Mouse (Mus musculus): ENCODE results near the gene Srrm4. TPM values are rescaled to one million over a fixed set of nuclear protein-coding genes. Genes with fewer than 3 reads are reported as not detected.

Srrm4 gene
- polyA plus RNA-seq, 1 experiment from 2014 or later = 0.45 TPM

GRCm38 (mm10) chr5:116570566-116570965 lies 21.1 kb downstream of the Srrm4 start:
- H3K9me3 ChIP-seq (ENCODE audit: control insufficient read depth, low read length) = no peaks in the 10 kb centered on the region
- H3K27me3 ChIP-seq (ENCODE audit: control insufficient read depth, insufficient read depth, low read length) = no peaks in the 10 kb centered on the region

GRCm38 (mm10) chr5:116569629-116570028 lies 22.0 kb downstream of the Srrm4 start:
- DNase-seq (ENCODE audit: low spot score) (no peak), ATAC-seq (ENCODE audit: low FRiP score, low TSS enrichment) (no peak)
- Histone ChIP-seq H3K9ac (ENCODE audit: low read length) (no peak overlapping the region), H3K36me3 (ENCODE audit: control insufficient read depth, insufficient read depth, low read length) (no peaks in the 10 kb centered on the region), H3K27ac (replicated peaks) (no peak overlapping the region), H3K4me1 (replicated peaks; ENCODE audit: control insufficient read depth, insufficient read depth) (no peaks in the 10 kb centered on the region), H3K4me2 (replicated peaks; ENCODE audit: low read depth) (no peak overlapping the region), H3K9me3 (ENCODE audit: control insufficient read depth, low read length) (no peaks in the 10 kb centered on the region), H3K4me3 (ENCODE audit: low read depth, low read length) (no peak overlapping the region), H3K27me3 (ENCODE audit: control insufficient read depth, insufficient read depth, low read length) (no peaks in the 10 kb centered on the region)
- no peak for TF ChIP-seq CTCF (IDR thresholded peaks at IDR 0.05; ENCODE audit: low read depth)
- no peak for TF ChIP-seq EP300 (optimal IDR thresholded peaks at IDR 0.05)
- 7% methylated on average over 8 of the region's 9 CpGs for WGBS

More at GRCm38 (mm10) chr5:116570566-116570965, 21.1 kb downstream of the Srrm4 start:
- H3K4me2 ChIP-seq (replicated peaks; ENCODE audit: low read depth) = no peak overlapping the region
- no peaks in the 10 kb centered on the region for H3K36me3 ChIP-seq (ENCODE audit: control insufficient read depth, insufficient read depth, low read length)
- H3K4me1 ChIP-seq (replicated peaks; ENCODE audit: control insufficient read depth, insufficient read depth) = no peaks in the 10 kb centered on the region
- no peak for ATAC-seq (ENCODE audit: low FRiP score, low TSS enrichment)
- WGBS = 63% methylated on average over 7 of the region's 7 CpGs
- no peak overlapping the region for H3K9ac ChIP-seq (ENCODE audit: low read length)
- H3K4me3 ChIP-seq (ENCODE audit: low read depth, low read length) = no peak overlapping the region
- no peak for TF ChIP-seq CTCF (IDR thresholded peaks at IDR 0.05; ENCODE audit: low read depth)
- no peak for TF ChIP-seq EP300 (optimal IDR thresholded peaks at IDR 0.05)
- H3K27ac ChIP-seq (replicated peaks) = no peak overlapping the region
- DNase-seq (ENCODE audit: low spot score) = no peak

GRCm38 (mm10) chr5:116568050-116568449 lies 23.6 kb downstream of the Srrm4 start:
- 71% methylated on average over 2 of the region's 2 CpGs for WGBS
- no peak for ATAC-seq (ENCODE audit: low FRiP score, low TSS enrichment)

GRCm38 (mm10) chr5:116567298-116567697 lies 24.3 kb downstream of the Srrm4 start:
- ATAC-seq (ENCODE audit: low FRiP score, low TSS enrichment) (no peak), DNase-seq (ENCODE audit: low spot score) (no peak)
- 88% methylated on average over 8 of the region's 8 CpGs for WGBS
- no peak for TF ChIP-seq EP300 (optimal IDR thresholded peaks at IDR 0.05)
- no peak for TF ChIP-seq CTCF (IDR thresholded peaks at IDR 0.05; ENCODE audit: low read depth)
- no peaks in the 10 kb centered on the region for H3K27me3 ChIP-seq (ENCODE audit: control insufficient read depth, insufficient read depth, low read length)
- H3K27ac ChIP-seq (replicated peaks) = no peak overlapping the region
- no peaks in the 10 kb centered on the region for H3K9me3 ChIP-seq (ENCODE audit: control insufficient read depth, low read length)
- H3K36me3 ChIP-seq (ENCODE audit: control insufficient read depth, insufficient read depth, low read length) = no peaks in the 10 kb centered on the region
- no peak overlapping the region for H3K9ac ChIP-seq (ENCODE audit: low read length)
- no peaks in the 10 kb centered on the region for H3K4me1 ChIP-seq (replicated peaks; ENCODE audit: control insufficient read depth, insufficient read depth)
- H3K4me2 ChIP-seq (replicated peaks; ENCODE audit: low read depth) = no peak overlapping the region
- H3K4me3 ChIP-seq (ENCODE audit: low read depth, low read length) = no peak overlapping the region

More at GRCm38 (mm10) chr5:116568050-116568449, 23.6 kb downstream of the Srrm4 start:
- no peaks in the 10 kb centered on the region for H3K4me1 ChIP-seq (replicated peaks; ENCODE audit: control insufficient read depth, insufficient read depth)
- H3K9me3 ChIP-seq (ENCODE audit: control insufficient read depth, low read length) = no peaks in the 10 kb centered on the region
- no peak overlapping the region for H3K4me2 ChIP-seq (replicated peaks; ENCODE audit: low read depth)
- H3K27ac ChIP-seq (replicated peaks) = no peak overlapping the region
- TF ChIP-seq CTCF (IDR thresholded peaks at IDR 0.05; ENCODE audit: low read depth) (no peak), EP300 (optimal IDR thresholded peaks at IDR 0.05) (no peak)
- H3K36me3 ChIP-seq (ENCODE audit: control insufficient read depth, insufficient read depth, low read length) = no peaks in the 10 kb centered on the region
- no peaks in the 10 kb centered on the region for H3K27me3 ChIP-seq (ENCODE audit: control insufficient read depth, insufficient read depth, low read length)
- H3K4me3 ChIP-seq (ENCODE audit: low read depth, low read length) = no peak overlapping the region
- DNase-seq (ENCODE audit: low spot score) = no peak
- H3K9ac ChIP-seq (ENCODE audit: low read length) = no peak overlapping the region

GRCm38 (mm10) chr5:116566385-116567045 lies 25.1 kb downstream of the Srrm4 start:
- H3K27ac ChIP-seq (replicated peaks) = no peak overlapping the region
- no peaks in the 10 kb centered on the region for H3K4me1 ChIP-seq (replicated peaks; ENCODE audit: control insufficient read depth, insufficient read depth)
- ATAC-seq (ENCODE audit: low FRiP score, low TSS enrichment) = no peak
- no peaks in the 10 kb centered on the region for H3K9me3 ChIP-seq (ENCODE audit: control insufficient read depth, low read length)
- H3K36me3 ChIP-seq (ENCODE audit: control insufficient read depth, insufficient read depth, low read length) = no peaks in the 10 kb centered on the region
- no peaks in the 10 kb centered on the region for H3K27me3 ChIP-seq (ENCODE audit: control insufficient read depth, insufficient read depth, low read length)
- H3K4me3 ChIP-seq (ENCODE audit: low read depth, low read length) = no peak overlapping the region
- 72% methylated on average over 14 of the region's 14 CpGs for WGBS
- TF ChIP-seq EP300 (optimal IDR thresholded peaks at IDR 0.05) (no peak), CTCF (IDR thresholded peaks at IDR 0.05; ENCODE audit: low read depth) (no peak)
- no peak for DNase-seq (ENCODE audit: low spot score)
- no peak overlapping the region for H3K4me2 ChIP-seq (replicated peaks; ENCODE audit: low read depth)
- no peak overlapping the region for H3K9ac ChIP-seq (ENCODE audit: low read length)

- Histone ChIP-seq H3K36me3 (ENCODE audit: control insufficient read depth, insufficient read depth, low read length) (no peaks in the 10 kb centered on the region), H3K4me1 (replicated peaks; ENCODE audit: control insufficient read depth, insufficient read depth) (no peaks in the 10 kb centered on the region), H3K4me3 (ENCODE audit: low read depth, low read length) (no peak overlapping the region), H3K27me3 (ENCODE audit: control insufficient read depth, insufficient read depth, low read length) (no peaks in the 10 kb centered on the region), H3K9ac (ENCODE audit: low read length) (no peak overlapping the region), H3K9me3 (ENCODE audit: control insufficient read depth, low read length) (no peaks in the 10 kb centered on the region), H3K27ac (replicated peaks) (no peak overlapping the region), H3K4me2 (replicated peaks; ENCODE audit: low read depth) (no peak overlapping the region)
- TF ChIP-seq CTCF (IDR thresholded peaks at IDR 0.05; ENCODE audit: low read depth) (no peak), EP300 (optimal IDR thresholded peaks at IDR 0.05) (no peak)
- 79% methylated on average over 9 of the region's 9 CpGs for WGBS
- no peak for ATAC-seq (ENCODE audit: low FRiP score, low TSS enrichment)
- DNase-seq (ENCODE audit: low spot score) = no peak
Measured at GRCm38 (mm10) chr5:116565573-116565972, 26.0 kb downstream of the Srrm4 start.
